Mouse (Mus musculus) left cerebral cortex, adult 11 months (tissue): ENCODE measurements around the gene Abcg4.

Source experiments
- DNase-seq: peaks from one replicate; pipeline ENCODE4 v3.0.0; 2022; ENCODE audit warnings: low spot score

The Abcg4 gene

GRCm38 (mm10) chr9:44239447-44239846 lies 49.0 kb downstream of the Abcg4 start:
- DNase-seq = no peak

DNA sequence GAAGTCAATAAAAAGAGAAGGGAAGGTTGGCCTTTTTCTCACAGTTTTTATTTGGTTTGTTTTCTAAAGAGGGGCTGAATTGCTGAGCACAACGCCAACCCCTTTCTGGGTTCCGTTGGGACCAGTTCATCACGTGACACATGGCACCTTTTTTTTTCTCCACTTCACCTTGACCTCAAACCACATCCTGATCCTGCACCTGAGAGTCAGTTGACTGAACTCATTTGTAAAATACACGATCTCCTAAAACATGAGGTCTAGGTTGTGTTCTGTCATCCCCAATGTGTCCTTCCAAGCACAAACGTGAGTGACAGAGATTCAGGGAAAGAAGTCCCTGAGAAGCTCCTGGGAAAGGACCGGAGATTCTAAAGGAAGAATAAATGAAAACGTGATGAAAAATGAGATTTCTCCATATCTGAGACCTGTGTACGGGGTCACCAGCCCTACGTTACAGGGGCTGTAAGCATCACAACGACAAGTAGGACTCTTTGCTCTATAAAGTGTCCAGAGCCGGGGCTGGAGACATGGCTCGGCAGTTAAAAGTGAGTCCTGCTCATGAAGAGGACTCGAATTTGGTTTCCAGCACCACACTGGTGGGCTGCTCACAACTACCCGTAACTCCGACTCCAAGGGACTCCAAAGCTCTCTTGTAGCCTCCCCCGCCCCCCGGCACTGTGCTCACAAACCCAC lies 49.8 kb downstream of the Abcg4 start:
- no peak for DNase-seq

GRCm38 (mm10) chr9:44237128-44237527 lies 51.3 kb downstream of the Abcg4 start:
- DNase-seq = no peak

- no peak for DNase-seq
Observed at GRCm38 (mm10) chr9:44236601-44237000, 51.8 kb downstream of the Abcg4 start.

DNA sequence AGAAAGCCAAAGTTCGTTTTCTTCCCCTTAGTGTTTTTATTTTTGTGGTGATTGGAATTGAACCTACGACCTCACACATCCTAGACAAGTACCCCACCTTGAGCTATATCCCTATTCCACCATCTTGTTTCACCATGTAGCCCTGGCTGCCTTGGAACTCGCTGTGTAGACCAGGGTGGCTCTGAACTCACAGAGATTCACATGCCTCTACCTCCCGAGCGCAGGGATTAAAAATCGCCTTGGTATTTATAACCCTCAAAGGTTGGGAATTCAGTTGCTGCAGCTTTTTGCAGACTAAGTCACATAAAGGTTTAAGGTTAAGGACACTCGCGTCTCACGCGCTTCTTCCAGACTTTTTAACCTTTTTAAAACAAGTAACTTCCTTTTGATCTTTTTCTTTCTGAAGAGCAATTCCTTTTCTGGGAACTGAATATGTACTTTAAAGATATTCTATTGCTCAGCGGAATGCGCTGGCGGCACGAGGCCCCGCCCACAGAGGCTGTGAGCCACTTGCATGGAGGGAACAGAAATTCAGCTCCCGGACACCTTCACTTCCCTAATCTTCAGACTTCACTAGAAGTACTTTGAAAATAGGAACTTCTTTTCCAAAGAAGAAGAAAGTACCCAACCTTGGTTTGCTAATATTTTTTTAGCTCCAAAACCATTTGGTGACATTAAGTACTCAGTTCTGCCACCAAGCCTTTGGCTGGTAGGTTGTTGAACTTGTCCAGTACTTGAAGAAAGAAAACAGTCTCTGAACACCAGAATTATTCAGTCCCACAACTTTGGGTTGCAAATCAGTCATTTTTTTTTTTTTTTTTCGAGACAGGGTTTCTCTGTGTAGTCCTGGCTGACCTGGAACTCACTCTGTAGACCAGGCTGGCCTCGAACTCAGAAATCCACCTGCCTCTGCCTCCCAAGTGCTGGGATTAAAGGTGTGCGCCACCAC lies 53.7 kb downstream of the Abcg4 start:
- peak; percentile 31 for DNase-seq

DNA sequence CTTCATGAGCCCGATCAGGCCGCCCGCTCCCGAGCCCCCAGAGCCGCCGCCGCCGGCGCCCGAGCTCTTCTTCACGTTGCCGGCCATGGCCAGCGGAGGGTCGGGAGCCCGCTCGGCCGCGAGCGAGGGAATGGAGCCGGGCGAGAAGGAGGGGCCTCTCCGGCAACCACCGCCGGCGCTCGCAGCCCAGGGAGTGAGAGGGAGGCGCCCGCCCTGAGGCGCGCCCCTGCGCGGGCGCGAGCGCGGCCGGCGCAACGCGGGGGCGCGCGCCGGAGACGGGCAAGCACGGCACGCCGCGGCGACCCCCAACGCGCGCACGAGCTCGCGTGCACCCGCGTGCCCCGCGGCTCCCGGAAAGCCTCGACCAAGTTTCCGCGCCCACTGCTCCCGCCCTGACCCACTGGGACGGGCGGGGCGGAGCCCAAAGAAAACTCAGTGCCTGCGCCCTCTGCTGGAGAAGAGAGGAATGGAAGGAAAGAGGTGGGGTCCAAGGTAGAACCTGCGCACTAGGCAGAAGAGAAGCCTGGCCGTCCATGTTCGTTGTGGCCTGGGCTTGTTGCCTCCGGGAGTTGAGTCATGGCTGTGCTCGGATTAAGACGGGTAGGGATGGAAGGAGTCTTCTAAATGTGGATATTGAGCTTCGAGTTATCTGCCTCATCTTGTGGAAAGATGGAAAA lies 54.5 kb downstream of the Abcg4 start, which contains the start of gene Cbl:
Gene Cbl (minus strand): TSS at position 248 of the 677 bp plus-strand sequence.
- peak; percentile 98 for DNase-seq

DNA sequence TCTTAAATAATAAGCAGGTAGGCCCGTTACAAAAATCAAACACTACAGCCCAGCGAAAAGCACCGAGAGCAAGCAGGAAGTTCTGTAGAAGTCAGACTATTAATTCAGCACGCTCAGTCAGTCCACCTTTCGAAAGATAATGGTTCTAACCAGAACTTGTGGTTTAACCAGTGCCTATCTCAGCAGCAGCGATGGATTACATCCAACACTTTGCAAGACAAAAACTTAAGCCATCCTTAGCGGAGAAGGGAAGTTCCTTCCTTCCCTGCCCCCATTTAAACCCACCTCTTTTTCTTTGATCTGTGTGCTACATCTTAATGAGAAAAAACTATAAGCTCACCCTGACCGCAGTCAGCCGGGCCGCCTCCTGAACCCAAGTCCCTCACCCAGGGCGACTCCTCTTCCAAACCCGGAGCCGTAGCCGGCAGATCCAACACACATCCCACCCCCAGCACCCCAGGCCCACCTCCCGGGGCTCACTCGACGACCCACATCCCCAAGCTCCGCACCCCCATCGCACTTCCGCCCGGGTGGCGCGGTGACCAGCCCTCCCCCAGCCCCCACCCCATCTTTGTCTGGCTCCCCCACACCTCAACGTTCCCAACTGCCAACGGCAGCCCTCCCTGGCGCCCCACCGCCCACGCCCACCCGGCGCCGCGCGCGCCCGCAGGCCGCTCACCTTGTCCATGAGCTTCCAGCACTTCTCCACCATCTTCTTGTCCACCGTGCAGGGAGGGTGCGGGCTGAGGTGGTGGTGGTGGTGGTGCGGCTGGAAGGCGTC lies 55.2 kb downstream of the Abcg4 start:
- DNase-seq = no peak

- DNase-seq = no peak
Observed at GRCm38 (mm10) chr9:44231609-44232008, 56.8 kb downstream of the Abcg4 start.

GRCm38 (mm10) chr9:44225993-44226392 lies 62.4 kb downstream of the Abcg4 start:
- DNase-seq = no peak
